Mouse (Mus musculus): ENCODE results near the gene Sox21. TPM values are rescaled to one million over a fixed set of nuclear protein-coding genes. Genes with fewer than 3 reads are reported as not detected.

Sox21 gene
- total RNA-seq (2023): not detected

GRCm38 (mm10) chr14:118236886-118237289 lies at the start of gene Sox21:
Gene Sox21, minus strand, starts transcription at chr14:118237030.

GRCm38 (mm10) chr14:118266660-118267059 lies 29.8 kb upstream of the Sox21 start, which contains the start of gene Gm9376:
Gene Gm9376, plus strand, starts transcription at chr14:118266960.

Other genes with a start within 250 kb of the Sox21 start
- not detected for gene Dct, start 184.8 kb downstream of the Sox21 start, total RNA-seq (2023)
- gene Tgds, start 104.3 kb downstream of the Sox21 start, total RNA-seq (2023): 10 to 100 TPM; 16.9 to 19.6 TPM
- gene Gpr180, start 99.9 kb downstream of the Sox21 start, total RNA-seq (2023): 10 to 100 TPM; 16.4 to 16.8 TPM
- gene Gm9376, start 29.9 kb upstream of the Sox21 start, total RNA-seq (2023): not detected